Mouse (Mus musculus) 416B (cell line): Measurements from ENCODE around the gene Ergic1.

Experiments
- DNase-seq: peaks from one replicate; pipeline ENCODE4 v3.0.0; 2011; ENCODE audit warnings: low read depth

The Ergic1 gene

DNA sequence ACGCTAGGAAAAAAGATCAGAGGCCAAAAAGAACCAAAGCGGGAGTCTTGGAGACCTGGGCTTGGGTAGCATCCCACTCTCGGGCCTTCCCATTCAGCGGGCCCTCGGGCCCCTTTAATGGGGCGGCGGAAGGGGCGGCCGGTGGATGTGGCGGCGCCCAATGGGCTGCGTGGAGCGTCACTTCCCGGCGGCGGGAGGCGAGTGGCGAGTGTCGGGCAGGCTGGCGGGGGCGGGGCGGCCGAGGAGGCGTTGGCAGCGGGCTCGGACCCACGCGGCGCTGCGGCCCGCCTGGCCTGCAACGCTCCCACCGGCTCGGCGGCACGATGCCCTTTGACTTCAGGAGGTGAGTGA is at the start of gene Ergic1:
TSS of gene Ergic1 (plus strand) at position 200 of the 351 bp plus-strand sequence.
- peak; percentile 80 for DNase-seq

GRCm38 (mm10) chr17:26511816-26512774 is 49.2 kb upstream of the Ergic1 start:
- DNase-seq = peak; percentile 73

DNA sequence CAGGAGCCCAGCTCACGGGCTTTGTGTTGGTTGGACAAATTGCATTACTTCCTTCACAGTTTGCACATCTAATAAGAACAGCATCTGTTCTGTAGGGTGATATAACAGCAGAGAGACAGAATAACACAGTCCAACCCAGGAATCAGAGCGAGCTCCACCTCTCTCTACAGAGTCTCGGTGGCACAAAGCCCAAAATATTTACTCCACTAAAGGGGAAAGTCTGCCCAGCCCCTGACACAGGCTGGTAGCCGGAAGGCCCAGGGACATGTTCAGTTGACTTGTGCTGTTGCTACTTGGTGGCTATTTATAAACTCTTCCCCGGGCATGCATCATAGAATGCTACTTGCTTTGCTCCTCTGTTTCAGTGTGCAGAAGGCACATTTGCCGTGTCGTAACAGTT is 48.3 kb upstream of the Ergic1 start:
- peak; percentile 33 for DNase-seq

DNA sequence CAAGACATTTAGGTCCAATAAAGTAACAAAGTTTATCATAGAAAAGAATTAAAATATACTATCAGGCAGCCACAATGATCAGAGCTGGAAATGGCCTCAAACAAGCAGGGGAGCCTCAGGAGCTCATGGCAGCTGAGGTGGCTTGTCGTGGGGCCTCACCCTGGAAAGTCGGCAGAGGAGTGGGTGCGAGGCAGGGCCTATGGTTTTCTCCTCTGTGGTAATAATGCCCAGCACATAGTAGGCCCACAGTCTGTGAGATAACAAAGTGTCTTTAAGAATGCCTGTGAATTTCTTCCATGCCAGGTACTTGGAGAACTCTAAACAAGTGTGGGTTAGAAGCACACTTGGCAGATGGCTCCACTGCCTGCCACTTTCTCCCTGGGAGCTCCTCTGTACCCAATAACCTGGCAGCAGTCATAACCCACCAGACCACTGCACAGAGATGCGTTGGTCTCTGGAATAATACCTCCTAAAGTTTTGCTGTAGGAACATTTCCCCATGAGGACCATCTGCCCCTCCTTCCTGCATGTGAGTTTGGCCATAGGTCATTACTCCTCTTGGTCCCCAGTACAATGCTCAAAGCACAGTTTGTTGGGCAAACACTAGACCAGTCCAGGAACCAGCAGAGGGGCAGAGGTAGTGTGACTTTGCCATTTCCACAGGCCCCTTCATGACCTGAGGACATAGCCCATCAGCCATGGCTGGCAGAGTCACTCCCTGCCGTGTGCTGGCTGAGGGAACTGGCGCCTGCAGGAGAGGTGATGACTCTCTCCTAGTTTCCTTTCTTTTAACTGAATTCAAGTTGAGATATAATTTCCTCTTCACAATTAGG is 47.6 kb upstream of the Ergic1 start:
- DNase-seq = peak; percentile 21

DNA sequence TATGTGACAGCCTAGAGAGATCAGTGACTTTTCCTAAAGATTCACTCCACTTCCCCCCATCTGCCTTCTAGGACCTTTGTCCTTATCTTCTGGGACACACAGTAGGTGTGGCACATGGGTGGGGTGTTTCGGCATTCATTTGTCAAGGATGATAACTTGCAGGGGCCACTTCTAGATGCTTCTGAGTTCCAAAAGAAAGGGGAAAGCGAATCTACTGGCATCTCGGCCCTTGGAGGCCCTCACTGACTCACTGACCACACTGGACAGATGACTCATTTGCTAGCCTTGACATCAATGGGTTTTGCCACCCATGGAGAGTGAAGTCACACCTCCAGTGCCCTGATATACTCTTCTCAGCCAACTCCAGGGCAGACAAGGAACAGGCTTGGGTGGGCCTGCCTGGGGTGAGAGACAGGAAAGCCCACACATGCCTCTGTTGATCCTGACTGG is 46.7 kb upstream of the Ergic1 start:
- peak; percentile 94 for DNase-seq

- DNase-seq = no peak
Observed at GRCm38 (mm10) chr17:26515675-26516074, 45.6 kb upstream of the Ergic1 start.

DNA sequence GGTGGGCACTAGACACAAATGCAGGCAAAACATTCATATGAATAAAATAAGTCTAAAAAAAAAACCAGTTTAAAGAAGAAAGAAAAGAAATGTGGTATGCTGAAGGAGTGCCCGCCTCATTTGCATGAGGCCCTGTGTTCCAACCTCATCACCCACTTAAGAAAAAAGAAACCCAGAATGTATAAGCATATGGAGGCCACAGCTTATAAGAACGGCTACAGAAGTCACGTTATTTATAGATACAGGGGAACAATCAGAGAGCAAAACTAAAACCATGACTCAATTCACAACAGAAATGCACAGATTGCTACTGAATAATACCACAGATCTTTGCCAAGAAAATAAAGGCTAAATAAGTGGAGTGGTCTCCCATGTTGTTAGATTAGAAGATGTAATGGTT is 43.0 kb upstream of the Ergic1 start:
- no peak for DNase-seq

- no peak for DNase-seq
Observed at GRCm38 (mm10) chr17:26522711-26523110, 38.6 kb upstream of the Ergic1 start.

GRCm38 (mm10) chr17:26524316-26524715 is 37.0 kb upstream of the Ergic1 start:
- DNase-seq = no peak

GRCm38 (mm10) chr17:26524801-26525200 is 36.5 kb upstream of the Ergic1 start:
- no peak for DNase-seq

DNA sequence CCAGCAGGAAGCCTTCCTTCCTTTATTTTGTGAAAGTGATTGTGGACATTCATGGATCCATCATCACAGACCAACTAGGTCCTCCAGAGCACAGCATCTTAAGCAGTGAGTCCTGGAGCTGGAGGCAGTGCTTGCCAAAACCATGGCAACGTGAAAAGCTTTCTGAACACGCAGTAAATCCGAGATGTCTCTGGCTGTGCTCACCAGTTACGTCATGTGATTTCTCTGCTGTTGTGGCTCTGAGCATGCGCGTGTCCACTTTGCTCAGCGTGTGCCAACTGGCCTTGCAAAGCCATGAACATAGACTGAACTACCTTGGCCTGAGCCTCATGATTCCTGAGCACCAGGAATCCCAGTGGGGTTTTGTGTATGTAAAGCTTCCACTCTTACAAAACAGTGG is 36.0 kb upstream of the Ergic1 start:
- DNase-seq = no peak

DNA sequence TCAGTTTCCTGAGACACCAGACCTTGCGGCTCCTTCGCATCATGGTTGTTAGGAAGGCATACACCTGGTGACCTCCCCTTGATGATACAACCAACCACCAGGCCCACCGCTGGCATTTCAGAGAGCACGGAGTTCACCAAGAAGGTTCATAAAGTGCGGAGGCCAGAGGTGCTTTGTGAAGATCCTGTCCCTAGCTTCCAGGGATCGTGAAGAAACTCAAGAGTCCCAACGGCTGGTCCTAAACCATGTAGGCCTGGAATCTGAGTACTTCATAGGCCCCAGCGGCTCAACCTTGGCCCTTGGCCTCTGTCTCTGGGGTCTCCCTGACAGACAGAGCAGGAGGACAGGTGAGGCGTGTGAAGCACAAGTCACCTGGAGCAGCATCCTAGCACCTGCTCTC is 34.0 kb upstream of the Ergic1 start:
- no peak for DNase-seq

- no peak for DNase-seq
Observed at GRCm38 (mm10) chr17:26528751-26529150, 32.5 kb upstream of the Ergic1 start.

GRCm38 (mm10) chr17:26529791-26530241 is 31.5 kb upstream of the Ergic1 start:
- DNase-seq = no peak

DNA sequence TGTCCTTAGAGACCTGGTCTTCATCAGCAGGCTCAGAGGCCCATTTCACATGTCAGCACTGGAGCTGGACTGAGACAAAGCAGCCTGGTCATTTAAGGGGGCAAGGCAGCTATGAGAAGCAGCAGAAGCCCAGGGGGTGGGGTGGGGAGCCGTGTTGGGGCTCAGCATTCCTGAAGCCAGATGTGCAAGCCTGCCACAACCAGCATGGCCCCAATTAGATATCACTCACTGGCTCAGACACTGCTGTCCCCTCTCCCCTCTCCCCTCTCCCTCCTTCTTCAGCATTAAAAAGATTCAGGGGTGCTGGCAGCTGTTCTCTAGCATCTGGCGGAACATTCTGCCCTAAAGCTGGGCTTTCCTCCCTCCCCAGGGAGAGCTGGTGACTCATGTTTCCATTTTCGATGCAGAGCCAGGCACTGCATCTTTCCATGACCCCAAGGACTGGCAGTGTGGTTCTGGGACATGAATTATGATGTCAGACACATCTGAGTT is 30.7 kb upstream of the Ergic1 start:
- no peak for DNase-seq

DNA sequence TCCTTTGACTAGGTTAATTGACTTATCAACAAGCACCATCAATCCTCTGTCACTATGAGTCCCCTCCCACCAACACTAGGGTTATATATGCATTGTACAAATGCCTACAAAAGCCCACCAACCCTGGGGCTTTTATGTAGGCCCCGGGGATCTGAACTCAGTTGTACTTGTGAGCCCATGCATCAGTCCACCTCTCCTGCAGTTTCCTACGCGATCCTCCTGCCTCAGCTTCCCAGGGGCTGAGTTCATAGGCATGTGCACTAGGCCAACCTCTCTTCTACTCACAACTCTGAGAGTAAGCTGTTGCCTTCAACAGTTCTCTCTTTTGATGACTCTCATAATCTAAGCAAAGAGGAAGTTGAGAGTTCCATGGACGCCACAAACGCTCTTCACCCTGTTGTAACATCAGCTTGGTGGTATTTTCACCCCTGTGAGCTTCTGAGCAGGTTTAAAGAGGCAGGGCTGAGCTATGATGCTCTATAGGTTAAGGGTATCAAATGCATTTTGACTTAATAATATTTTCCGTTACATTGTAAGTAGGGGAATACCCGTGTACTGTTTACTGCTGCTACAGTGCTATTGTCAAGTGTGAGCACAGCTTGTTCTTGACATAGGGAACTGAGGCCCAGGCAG is 29.8 kb upstream of the Ergic1 start:
- DNase-seq = peak; percentile 61

DNA sequence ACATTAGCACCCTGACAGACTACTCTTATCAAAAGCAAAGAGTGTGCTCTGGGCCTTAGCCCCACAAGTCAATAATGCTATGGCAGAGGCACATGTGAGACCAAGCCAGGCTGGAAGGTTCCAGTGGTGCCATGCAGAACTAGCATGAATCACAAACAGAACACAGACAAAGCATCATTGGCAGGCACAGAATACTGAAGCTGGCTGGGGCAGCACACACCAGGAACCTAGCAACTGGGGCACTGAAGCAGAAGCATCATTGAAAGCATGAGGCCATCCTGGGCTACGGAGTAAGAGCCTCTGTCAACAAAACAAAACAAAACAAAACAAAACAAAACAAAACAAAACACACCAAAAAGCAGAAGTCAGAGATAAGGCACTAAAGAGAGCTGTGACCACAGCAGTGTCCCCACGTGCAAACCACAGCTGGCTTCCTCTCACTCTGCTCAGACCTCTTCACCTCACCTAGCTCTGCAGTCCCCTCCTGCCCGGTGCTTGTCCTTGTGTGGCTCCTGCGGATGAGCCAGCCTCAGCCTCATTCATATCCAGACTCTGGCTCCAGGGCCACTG is 28.7 kb upstream of the Ergic1 start:
- DNase-seq = peak; percentile 57

GRCm38 (mm10) chr17:26533871-26534372 is 27.4 kb upstream of the Ergic1 start:
- DNase-seq = peak; percentile 79

- no peak for DNase-seq
Observed at GRCm38 (mm10) chr17:26534695-26535094, 26.6 kb upstream of the Ergic1 start.

GRCm38 (mm10) chr17:26535251-26536136 is 25.8 kb upstream of the Ergic1 start:
- DNase-seq = peak; percentile 60
